Mouse (Mus musculus) small intestine, adult 2 months (tissue): ENCODE measurements around the gene Tnfsfm13. TPM values are rescaled to one million over a fixed set of nuclear protein-coding genes. Genes with fewer than 3 reads are reported as not detected.
A peak's percentile ranks its signal among the peaks of the same experiment; 100 is the strongest.

Experiments
- H3K27ac ChIP-seq: fragments of 200-500 bp; 2 replicates; pipeline ENCODE4 v1.5.1; 2012; ENCODE audit warnings: low read depth, low read length, control low read depth, inconsistent platforms; ENCODE audit not compliant: insufficient read depth
- H3K27me3 ChIP-seq: fragments of 200-500 bp; 2 replicates; pipeline ENCODE4 v1.6.1; 2012; ENCODE audit warnings: mild to moderate bottlenecking, moderate library complexity, low read length, inconsistent platforms; ENCODE audit not compliant: control insufficient read depth, insufficient read depth
- H3K36me3 ChIP-seq: fragments of 200-500 bp; 2 replicates; pipeline ENCODE4 v1.6.1; 2012; ENCODE audit warnings: mild to moderate bottlenecking, low read length, control low read depth, inconsistent platforms; ENCODE audit not compliant: control insufficient read depth, insufficient read depth
- H3K4me1 ChIP-seq: fragments of 200-500 bp; 2 replicates; pipeline ENCODE4 v1.6.1; 2012; ENCODE audit warnings: low read length, inconsistent platforms, mixed read lengths; ENCODE audit not compliant: control insufficient read depth, insufficient read depth, insufficient read length
- H3K4me3 ChIP-seq: fragments of 200-500 bp; 2 replicates; pipeline ENCODE4 v1.5.1; 2012; ENCODE audit warnings: low read depth, mild to moderate bottlenecking, control low read depth, inconsistent platforms, low read length, moderate library complexity
- CTCF ChIP-seq: fragments of 200-500 bp; IDR thresholded peaks from 2 replicates; pipeline ENCODE4 v1.5.1; 2012; ENCODE audit warnings: low read depth, mild to moderate bottlenecking, control low read depth, inconsistent platforms, low read length, moderate library complexity, mixed read lengths; ENCODE audit not compliant: insufficient replicate concordance, insufficient read length; ENCODE audit errors: extremely low read depth
- POLR2A ChIP-seq: fragments of 200-500 bp; IDR thresholded peaks from 2 replicates; pipeline ENCODE4 v1.6.1; 2012; ENCODE audit warnings: low read depth, mild to moderate bottlenecking, control low read depth, inconsistent platforms, low read length, moderate library complexity
- WGBS: fragments of 180-500 bp; shearing (Covaris S2); methylation state at CpG from one replicate; pipeline ENCODE4 v1.1.7; 2018; 5-methylcytosine and 5-hydroxymethylcytosine counted together
- polyA plus RNA-seq: library from polyadenylated mRNA; depleted of rRNA; stranded (reverse); fragments of >200 nt; gene quantifications from 2 replicates; pipeline ENCODE4 v1.2.3, GENCODE M21; 2012

The Tnfsfm13 gene
- polyA plus RNA-seq, 1 experiment, result 1.8 TPM

DNA sequence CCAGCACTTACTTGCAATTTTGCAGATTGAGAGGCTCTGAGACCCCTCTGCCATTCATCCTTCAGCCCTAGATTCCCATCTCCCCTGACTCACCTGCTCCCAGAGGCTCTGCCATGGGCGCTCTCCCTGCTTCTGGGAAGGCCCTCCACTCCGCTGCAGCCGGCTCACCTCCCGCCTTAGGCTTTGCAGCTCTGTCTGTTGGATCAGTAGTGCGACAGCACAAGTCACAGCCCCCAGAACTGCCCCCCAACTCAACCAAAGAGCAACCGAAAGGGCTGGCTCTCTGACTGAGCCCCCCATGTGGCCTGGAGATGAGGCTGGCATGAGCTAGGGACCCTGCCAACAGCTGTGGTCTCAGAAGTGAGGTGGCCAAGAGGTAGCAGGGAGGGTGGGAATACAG lies 11.0 kb downstream of the Tnfsfm13 start:
- WGBS, result 46% methylated on average over 6 of the region's 6 CpGs
- Histone ChIP-seq H3K36me3 (peaks cover 3% of the 10 kb centered on the region), H3K27me3 (no peaks in the 10 kb centered on the region), H3K27ac (peak overlapping the region; percentile 100), H3K4me1 (peaks cover 15% of the 10 kb centered on the region), H3K4me3 (peak overlapping the region; percentile 67)
- TF ChIP-seq CTCF, result no peak
- TF ChIP-seq POLR2A, result no peak

DNA sequence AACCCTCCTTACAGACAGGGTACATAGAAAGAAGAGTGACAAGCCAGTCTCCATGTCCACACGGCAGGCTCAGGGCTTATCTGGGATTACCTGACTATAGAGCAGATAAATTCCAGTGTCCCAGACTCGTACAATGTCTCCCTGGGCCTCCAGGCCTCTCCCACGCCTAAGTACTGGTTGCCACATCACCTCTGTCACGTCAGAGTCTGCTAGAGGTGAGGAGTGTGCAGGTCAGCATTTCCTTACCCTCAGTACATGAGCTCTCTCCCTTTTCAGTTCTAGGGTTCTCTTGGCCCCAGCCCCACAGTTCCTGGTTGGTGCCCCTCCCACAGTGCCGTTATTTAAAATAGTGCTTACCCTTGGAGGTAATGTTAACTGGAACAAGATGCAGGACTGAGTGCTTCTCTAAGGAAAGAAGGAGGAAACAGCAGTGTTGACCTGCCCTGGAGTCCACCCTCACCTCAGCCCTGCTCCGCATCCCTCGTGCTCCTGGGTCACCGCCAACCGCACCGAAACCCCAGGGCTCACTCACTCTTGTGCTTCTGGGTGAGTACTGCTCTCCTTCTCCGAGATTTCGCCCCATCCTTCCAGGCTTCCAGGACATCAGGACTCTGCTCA lies 11.7 kb downstream of the Tnfsfm13 start:
- H3K4me1 ChIP-seq, result peaks cover 12% of the 10 kb centered on the region
- H3K36me3 ChIP-seq, result peaks cover 6% of the 10 kb centered on the region
- no peaks in the 10 kb centered on the region for H3K27me3 ChIP-seq
- H3K4me3 ChIP-seq, result peak overlapping the region; percentile 67
- TF ChIP-seq POLR2A, result no peak; the same call in 1 of the 2 replicates
- no peak for TF ChIP-seq CTCF
- WGBS, result 39% methylated on average over 12 of the region's 12 CpGs
- peak overlapping the region; percentile 100 for H3K27ac ChIP-seq

DNA sequence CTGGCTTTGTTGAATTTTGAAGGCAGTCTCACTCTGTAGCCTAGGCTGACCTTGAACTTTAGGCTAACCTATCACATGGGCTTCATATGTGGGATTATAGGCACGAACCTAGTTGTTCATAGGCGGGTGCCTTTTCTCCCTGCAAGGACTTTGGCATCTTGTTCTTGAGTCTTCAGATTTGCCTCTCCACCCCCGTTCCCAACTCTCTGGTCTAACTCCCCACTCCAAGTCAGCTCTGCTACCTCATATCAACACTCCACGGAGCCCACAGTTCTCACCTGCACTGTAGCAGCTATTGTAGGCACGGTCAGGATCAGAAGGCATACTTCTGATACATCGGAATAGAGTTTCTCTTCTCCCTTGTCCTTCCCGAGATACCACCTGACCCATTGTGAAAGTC lies 12.3 kb downstream of the Tnfsfm13 start:
- peaks cover 9% of the 10 kb centered on the region for H3K36me3 ChIP-seq
- TF ChIP-seq POLR2A, result no peak
- TF ChIP-seq CTCF, result no peak
- peak overlapping the region; percentile 67 for H3K4me3 ChIP-seq
- H3K4me1 ChIP-seq, result peaks cover 12% of the 10 kb centered on the region
- H3K27me3 ChIP-seq, result no peaks in the 10 kb centered on the region
- peak overlapping the region; percentile 100 for H3K27ac ChIP-seq
- WGBS, result 51% methylated on average over 7 of the region's 7 CpGs

DNA sequence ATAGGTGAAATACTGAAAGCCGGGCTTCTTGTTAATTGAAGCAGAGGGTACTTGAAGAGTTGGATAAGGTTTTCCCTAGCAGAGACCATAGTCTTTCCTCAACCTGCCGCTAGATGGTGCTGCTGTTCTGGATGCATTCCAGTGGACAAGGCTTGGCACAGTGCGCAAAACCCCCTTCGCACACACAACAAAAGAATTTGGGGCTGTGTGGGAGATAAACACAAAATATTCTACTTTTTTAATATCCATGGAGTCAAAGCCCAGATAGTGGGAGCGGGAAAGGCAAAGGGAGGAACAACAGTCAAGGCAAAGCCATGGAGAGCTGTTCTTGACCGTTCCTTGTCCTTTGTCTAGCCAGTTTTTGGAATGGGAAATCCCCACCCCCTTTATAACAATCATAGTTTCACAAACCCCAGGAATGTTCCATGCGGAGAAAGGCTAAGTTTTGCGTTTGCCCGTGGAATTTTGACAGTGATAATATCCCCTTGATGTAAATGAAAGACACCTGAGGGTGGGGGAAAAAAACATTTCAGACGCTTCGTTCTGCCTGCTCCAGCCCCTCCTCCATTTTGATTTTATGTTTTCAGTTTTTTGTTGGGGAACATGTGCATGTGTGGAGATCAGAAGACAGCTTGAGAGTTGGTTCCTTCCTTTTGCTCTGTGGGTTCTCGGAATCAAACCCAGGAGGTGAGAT lies 12.9 kb downstream of the Tnfsfm13 start:
- peak; percentile 80; the same call in 1 of the 2 replicates for TF ChIP-seq CTCF
- TF ChIP-seq POLR2A, result no peak
- H3K4me3 ChIP-seq, result no peak overlapping the region
- H3K4me1 ChIP-seq, result peaks cover 12% of the 10 kb centered on the region
- WGBS, result 25% methylated on average over 12 of the region's 12 CpGs
- H3K27me3 ChIP-seq, result no peaks in the 10 kb centered on the region
- H3K27ac ChIP-seq, result peak overlapping the region; percentile 100
- peaks cover 14% of the 10 kb centered on the region for H3K36me3 ChIP-seq

DNA sequence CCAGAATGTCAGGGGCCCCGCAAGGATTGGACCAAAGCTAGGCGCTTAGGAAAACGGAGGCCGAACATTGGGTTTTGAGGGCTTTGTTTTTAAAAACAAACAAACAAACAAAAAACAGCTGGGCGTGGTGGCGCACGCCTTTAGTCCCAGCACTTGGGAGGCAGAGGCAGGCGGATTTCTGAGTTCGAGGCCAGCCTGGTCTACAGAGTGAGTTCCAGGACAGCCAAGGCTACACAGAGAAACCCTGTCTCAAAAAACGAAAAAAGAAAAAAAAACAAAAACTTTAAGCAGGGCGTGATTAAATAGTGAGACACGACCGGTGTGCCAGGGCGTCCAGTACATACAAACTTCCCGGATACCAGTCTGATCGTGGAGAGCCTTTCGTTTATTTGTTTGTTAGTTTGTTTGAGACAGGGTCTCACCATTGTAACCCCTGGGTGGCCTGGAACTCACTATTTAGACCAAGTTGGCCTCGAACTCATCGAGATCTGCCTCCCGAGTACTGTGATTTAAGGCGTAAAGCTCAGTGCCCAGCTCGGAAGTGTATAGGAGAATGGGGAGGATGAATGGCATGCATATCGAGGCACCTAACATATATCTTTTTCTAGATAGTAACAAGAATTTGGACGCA lies 13.6 kb downstream of the Tnfsfm13 start:
- Histone ChIP-seq H3K27me3 (no peaks in the 10 kb centered on the region), H3K4me1 (peaks cover 12% of the 10 kb centered on the region), H3K36me3 (peaks cover 20% of the 10 kb centered on the region), H3K4me3 (peak overlapping the region; percentile 89), H3K27ac (peak overlapping the region; percentile 86)
- WGBS, result 12% methylated on average over 24 of the region's 24 CpGs
- TF ChIP-seq CTCF, result no peak
- TF ChIP-seq POLR2A, result no peak

DNA sequence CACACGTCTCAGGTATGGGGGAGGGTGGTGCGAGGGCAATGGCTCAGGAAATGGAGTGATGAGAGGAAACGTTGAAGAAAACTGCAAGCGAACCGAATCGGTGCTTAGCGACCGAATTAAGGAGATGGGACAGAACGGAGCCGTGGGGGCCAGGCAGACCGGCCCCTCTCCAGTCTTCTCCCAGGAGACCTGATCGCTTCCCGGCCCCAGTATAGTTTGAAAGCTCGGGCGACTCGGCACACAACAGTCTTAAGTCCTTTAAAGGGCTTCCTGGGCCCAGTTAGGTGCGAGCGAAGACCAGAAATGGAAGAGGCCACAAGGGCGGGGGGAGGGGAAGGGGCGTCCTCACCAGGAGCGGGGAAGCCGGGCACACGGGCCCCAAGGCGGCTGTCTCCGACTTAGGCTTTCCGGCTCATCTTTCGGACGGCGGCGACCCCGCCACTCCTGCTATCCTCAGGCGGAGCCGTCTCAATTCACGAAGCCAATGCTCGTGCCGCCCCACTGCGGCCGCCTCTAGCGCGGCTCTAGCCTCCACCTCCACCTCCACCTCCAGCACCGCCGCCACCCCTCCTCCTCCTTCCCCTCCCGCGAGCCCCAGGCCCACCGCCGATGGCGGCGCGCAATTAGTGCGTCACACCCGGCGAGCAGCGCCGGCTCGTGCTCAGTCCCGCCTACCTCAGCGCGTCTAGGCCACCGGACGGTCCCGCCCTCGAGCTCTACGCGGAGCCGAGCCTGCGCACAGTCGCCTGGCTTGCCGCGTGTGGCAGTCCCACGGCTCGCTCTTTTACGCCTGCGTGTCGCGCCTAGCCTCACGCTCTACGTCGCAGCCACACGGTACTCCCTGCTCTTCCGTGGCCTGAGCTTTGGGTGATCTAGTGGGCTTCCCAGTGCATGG lies 14.3 kb downstream of the Tnfsfm13 start, which contains the start of gene Senp3:
Gene Senp3, minus strand, starts transcription at position 771 of the 895 bp plus-strand sequence.
- H3K4me1 ChIP-seq, result peaks cover 5% of the 10 kb centered on the region
- under 1% methylated on average over 79 of the region's 80 CpGs for WGBS
- H3K36me3 ChIP-seq, result peaks cover 24% of the 10 kb centered on the region
- peak within 1 kb of the TSS; percentile 89 for H3K4me3 ChIP-seq
- H3K27me3 ChIP-seq, result no peaks in the 10 kb centered on the region
- peak within 1 kb of the TSS; percentile 100 for H3K27ac ChIP-seq
- peak; percentile 75 for TF ChIP-seq POLR2A
- TF ChIP-seq CTCF, result no peak
